Mouse (Mus musculus) c-Kit-positive CD71-negative TER-119-negative erythroid progenitor cells, embryonic 14.5 days (primary cell): ENCODE results near the gene Palld.
A peak's percentile ranks its signal among the peaks of the same experiment; 100 is the strongest.

ENCODE experiments used
- DNase-seq: peaks from one replicate; pipeline ENCODE4 v3.0.0-alpha.2; 2013; ENCODE audit warnings: low read depth

Palld gene

GRCm38 (mm10) chr8:61725306-61726017 lies 177.0 kb downstream of the Palld start:
- DNase-seq = no peak

GRCm38 (mm10) chr8:61722226-61722625 lies 180.3 kb downstream of the Palld start:
- no peak for DNase-seq

GRCm38 (mm10) chr8:61715351-61716125 lies 187.0 kb downstream of the Palld start:
- no peak for DNase-seq

- no peak for DNase-seq
Observed at GRCm38 (mm10) chr8:61714293-61714831, 188.1 kb downstream of the Palld start.

- DNase-seq = no peak
Observed at GRCm38 (mm10) chr8:61713195-61713990, 189.1 kb downstream of the Palld start.

- no peak for DNase-seq
Observed at GRCm38 (mm10) chr8:61712426-61712825, 190.1 kb downstream of the Palld start.

GRCm38 (mm10) chr8:61708586-61709305 lies 193.7 kb downstream of the Palld start:
- no peak for DNase-seq

GRCm38 (mm10) chr8:61705491-61705890 lies 197.0 kb downstream of the Palld start:
- no peak for DNase-seq

- no peak for DNase-seq
Observed at GRCm38 (mm10) chr8:61702122-61702521, 200.4 kb downstream of the Palld start.

GRCm38 (mm10) chr8:61700932-61701681 lies 201.4 kb downstream of the Palld start:
- no peak for DNase-seq

- DNase-seq = peak; percentile 17
Observed at GRCm38 (mm10) chr8:61700298-61700697, 202.2 kb downstream of the Palld start.

- DNase-seq = no peak
Observed at GRCm38 (mm10) chr8:61698959-61699358, 203.5 kb downstream of the Palld start.

GRCm38 (mm10) chr8:61697728-61698385 lies 204.6 kb downstream of the Palld start:
- no peak for DNase-seq

GRCm38 (mm10) chr8:61696846-61697455 lies 205.5 kb downstream of the Palld start:
- no peak for DNase-seq

GRCm38 (mm10) chr8:61695416-61695815 lies 207.1 kb downstream of the Palld start:
- DNase-seq = no peak

GRCm38 (mm10) chr8:61692866-61693265 lies 209.6 kb downstream of the Palld start:
- no peak for DNase-seq

- no peak for DNase-seq
Observed at GRCm38 (mm10) chr8:61692129-61692528, 210.4 kb downstream of the Palld start.

- DNase-seq = no peak
Observed at GRCm38 (mm10) chr8:61691391-61691790, 211.1 kb downstream of the Palld start.

GRCm38 (mm10) chr8:61687071-61687470 lies 215.4 kb downstream of the Palld start:
- no peak for DNase-seq

- DNase-seq = no peak
Observed at GRCm38 (mm10) chr8:61686340-61686739, 216.2 kb downstream of the Palld start.
